Mouse (Mus musculus) liver, postnatal 0 days (tissue): ENCODE results near the gene Jdp2. TPM values are rescaled to one million over a fixed set of nuclear protein-coding genes. Genes with fewer than 3 reads are reported as not detected.

Experiments
- ATAC-seq: fragments of 200-750 bp; cut with Nextera tagmentation; 2 replicates; pipeline ENCODE4 v1.8.0; 2017; ENCODE audit warnings: mild to moderate bottlenecking, moderate library complexity
- DNase-seq: peaks from one replicate; pipeline ENCODE4 v3.0.0-alpha.2; 2016
- H3K27ac ChIP-seq: fragments of 300-500 bp; sonication (generic); 2 replicates; pipeline ENCODE4 v1.5.1; 2014; ENCODE audit warnings: antibody characterized with exemption, moderate library complexity, mild to moderate bottlenecking, low read depth
- H3K27me3 ChIP-seq: fragments of 300-500 bp; sonication (generic); 2 replicates; pipeline ENCODE4 v1.6.1; 2014; ENCODE audit warnings: low read length, control low read depth, mixed read lengths; ENCODE audit not compliant: insufficient read depth
- H3K36me3 ChIP-seq: fragments of 300-500 bp; sonication (generic); replicated peaks from 2 replicates; pipeline ENCODE4 v1.6.1; 2014; ENCODE audit warnings: mild to moderate bottlenecking, control low read depth, low read length, moderate library complexity, mixed read lengths; ENCODE audit not compliant: insufficient read depth
- H3K4me1 ChIP-seq: fragments of 300-500 bp; sonication (generic); 2 replicates; pipeline ENCODE4 v1.6.1; 2014; ENCODE audit warnings: antibody characterized with exemption, mild to moderate bottlenecking, control low read depth; ENCODE audit not compliant: insufficient read depth
- H3K4me2 ChIP-seq: fragments of 300-500 bp; sonication (generic); 2 replicates; pipeline ENCODE4 v1.6.1; 2014; ENCODE audit warnings: low read depth, mild to moderate bottlenecking, low read length, moderate library complexity, mixed read lengths
- H3K4me3 ChIP-seq: fragments of 300-500 bp; sonication (generic); 2 replicates; pipeline ENCODE4 v1.5.1; 2014; ENCODE audit warnings: low read depth, low read length
- H3K9ac ChIP-seq: fragments of 300-500 bp; sonication (generic); replicated peaks from 2 replicates; pipeline ENCODE4 v1.6.1; 2014; ENCODE audit warnings: mild to moderate bottlenecking, moderate library complexity
- H3K9me3 ChIP-seq: fragments of 300-500 bp; sonication (generic); 2 replicates; pipeline ENCODE4 v1.6.1; 2016; ENCODE audit warnings: mild to moderate bottlenecking, control low read depth, low read length, mixed read lengths
- CTCF ChIP-seq: sonication (generic); IDR thresholded peaks from 2 replicates; pipeline ENCODE4 v1.5.1; 2016; ENCODE audit warnings: antibody characterized with exemption, low read depth
- EP300 ChIP-seq: IDR thresholded peaks from 2 replicates; pipeline ENCODE4 v1.6.1; 2016; ENCODE audit warnings: antibody characterized with exemption, low read depth, mild to moderate bottlenecking
- WGBS: fragments of 180-500 bp; shearing (Covaris S2); extraction: QIAGEN DNeasy Blood & Tissue Kit; methylation state at CpG from one replicate; pipeline ENCODE4 v1.1.7; 2014; ENCODE audit not compliant: insufficient replicate concordance; 5-methylcytosine and 5-hydroxymethylcytosine counted together
- polyA plus RNA-seq: library from polyadenylated mRNA; unstranded; fragments of >200 nt; fragmentation: Nextera tagmentation; extraction: Ambion mirVana; gene quantifications from 2 replicates; pipeline ENCODE4 v1.2.1, GENCODE M21; 2015

The Jdp2 gene
- polyA plus RNA-seq, 1 experiment from 2014 or later: 0.33 TPM

DNA sequence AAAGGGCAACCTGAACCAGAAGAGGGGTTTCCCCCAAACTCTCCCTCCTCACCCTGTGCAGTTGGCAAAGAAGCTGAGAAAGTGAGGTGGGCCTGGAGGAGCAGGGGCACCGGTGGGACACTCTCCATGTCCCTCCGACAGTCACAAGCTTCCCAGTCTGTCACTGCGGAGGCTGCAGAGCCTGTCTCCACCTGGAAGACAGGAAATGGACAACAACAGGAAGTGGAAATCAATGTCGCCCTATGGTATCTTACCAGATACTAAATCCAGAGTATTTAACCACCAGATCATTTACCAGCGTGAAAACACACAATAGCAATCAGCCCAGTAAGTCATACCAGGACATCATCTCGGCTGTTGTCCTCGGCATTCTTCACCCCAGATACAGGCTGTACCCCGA is 67.3 kb downstream of the Jdp2 start:
- ATAC-seq: no peak
- 68% methylated on average over 8 of the region's 8 CpGs for WGBS

DNA sequence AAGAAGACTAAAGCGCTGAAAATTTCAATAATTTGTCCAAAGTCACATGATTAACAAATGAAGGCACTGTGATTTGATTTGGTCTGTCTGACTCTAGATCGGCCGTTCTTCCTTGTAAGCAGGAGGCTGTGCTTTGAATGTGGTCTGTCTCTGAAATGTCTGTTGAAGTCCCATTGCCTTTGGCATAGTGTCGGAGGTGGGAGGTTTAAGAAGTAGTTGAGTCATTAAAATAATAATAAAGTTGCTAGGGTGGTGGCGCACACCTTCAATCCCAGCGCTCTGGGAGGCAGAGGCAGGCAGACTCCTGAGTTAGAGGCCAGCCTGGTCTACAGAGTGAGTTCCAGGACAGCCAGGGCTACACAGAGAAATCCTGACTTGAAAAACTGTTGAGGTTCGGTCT is 68.2 kb downstream of the Jdp2 start:
- no peak overlapping the region for H3K4me3 ChIP-seq
- TF ChIP-seq EP300 (no peak), CTCF (no peak)
- no peak for ATAC-seq
- H3K4me1 ChIP-seq: no peaks in the 10 kb centered on the region
- DNase-seq: no peak
- WGBS: 86% methylated on average over 7 of the region's 7 CpGs
- H3K36me3 ChIP-seq: no peaks in the 10 kb centered on the region
- no peak overlapping the region for H3K27ac ChIP-seq
- no peak overlapping the region for H3K4me2 ChIP-seq
- H3K27me3 ChIP-seq: no peaks in the 10 kb centered on the region
- no peak overlapping the region for H3K9ac ChIP-seq
- H3K9me3 ChIP-seq: no peaks in the 10 kb centered on the region

More for the DNA sequence above, 67.3 kb downstream of the Jdp2 start:
- Histone ChIP-seq H3K4me2 (no peak overlapping the region), H3K9me3 (no peaks in the 10 kb centered on the region), H3K27ac (no peak overlapping the region), H3K4me3 (no peak overlapping the region), H3K9ac (no peak overlapping the region), H3K4me1 (no peaks in the 10 kb centered on the region), H3K27me3 (no peaks in the 10 kb centered on the region), H3K36me3 (no peaks in the 10 kb centered on the region)
- TF ChIP-seq EP300: no peak
- TF ChIP-seq CTCF: no peak
- DNase-seq: no peak

GRCm38 (mm10) chr12:85668696-85669095 is 69.9 kb downstream of the Jdp2 start:
- ATAC-seq: no peak
- no peaks in the 10 kb centered on the region for H3K27me3 ChIP-seq
- no peak overlapping the region for H3K27ac ChIP-seq

DNA sequence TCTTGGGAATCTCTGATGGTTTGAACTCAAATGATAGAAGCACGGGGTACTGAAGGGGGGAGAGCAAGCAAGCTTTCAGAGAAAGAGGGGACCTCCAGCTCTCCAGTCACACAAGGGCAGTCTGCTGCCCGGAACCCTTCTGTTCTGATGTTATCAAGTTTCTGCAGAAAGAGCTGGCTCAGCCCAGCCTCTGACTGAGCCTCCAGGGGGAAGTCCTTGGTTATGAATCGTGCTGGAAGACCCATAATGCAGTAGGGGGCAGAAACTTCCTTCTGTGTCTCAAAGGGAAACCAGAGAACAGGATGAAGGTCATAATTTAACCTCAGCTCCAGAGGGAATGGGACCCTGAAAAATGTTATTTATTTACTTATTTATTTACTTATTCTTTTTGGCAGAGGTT is 71.3 kb downstream of the Jdp2 start:
- H3K4me2 ChIP-seq: no peak overlapping the region
- H3K9ac ChIP-seq: no peak overlapping the region
- DNase-seq (no peak), ATAC-seq (no peak)
- no peaks in the 10 kb centered on the region for H3K36me3 ChIP-seq
- H3K4me1 ChIP-seq: no peaks in the 10 kb centered on the region
- no peaks in the 10 kb centered on the region for H3K27me3 ChIP-seq
- H3K27ac ChIP-seq: no peak overlapping the region
- no peak overlapping the region for H3K4me3 ChIP-seq
- WGBS: 32% methylated on average over 3 of the region's 3 CpGs
- TF ChIP-seq EP300: no peak
- TF ChIP-seq CTCF: peak; percentile 36
- H3K9me3 ChIP-seq: no peaks in the 10 kb centered on the region

More at GRCm38 (mm10) chr12:85668696-85669095, 69.9 kb downstream of the Jdp2 start:
- no peak overlapping the region for H3K9ac ChIP-seq
- H3K9me3 ChIP-seq: no peaks in the 10 kb centered on the region
- no peak for TF ChIP-seq CTCF
- no peaks in the 10 kb centered on the region for H3K4me1 ChIP-seq
- no peak overlapping the region for H3K4me2 ChIP-seq
- DNase-seq: no peak
- no peaks in the 10 kb centered on the region for H3K36me3 ChIP-seq
- 59% methylated on average over 3 of the region's 3 CpGs for WGBS
- H3K4me3 ChIP-seq: no peak overlapping the region

DNA sequence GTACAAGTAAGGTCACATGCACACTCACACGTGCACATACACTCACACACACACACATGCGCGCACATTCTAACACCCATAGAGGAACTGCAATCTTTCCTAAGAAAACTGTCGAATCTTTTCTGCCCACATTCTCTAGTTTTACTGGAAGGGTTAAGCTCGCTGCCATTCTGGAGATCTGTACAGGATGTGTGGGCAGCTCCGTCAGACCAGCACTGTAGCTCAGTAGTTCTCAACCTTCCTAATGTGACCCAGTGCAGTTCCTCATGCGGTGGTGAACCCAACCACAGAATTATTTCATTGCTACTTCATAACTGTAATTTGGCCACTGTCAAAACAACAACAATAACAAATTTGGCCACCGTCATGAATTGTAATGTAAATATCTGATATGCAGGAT is 75.1 kb downstream of the Jdp2 start:
- TF ChIP-seq EP300: no peak
- no peak for TF ChIP-seq CTCF
- 57% methylated on average over 8 of the region's 8 CpGs for WGBS
- Histone ChIP-seq H3K27ac (no peak overlapping the region), H3K4me1 (no peaks in the 10 kb centered on the region), H3K9ac (no peak overlapping the region), H3K36me3 (no peaks in the 10 kb centered on the region), H3K27me3 (no peaks in the 10 kb centered on the region), H3K4me3 (no peak overlapping the region), H3K9me3 (no peaks in the 10 kb centered on the region), H3K4me2 (no peak overlapping the region)
- ATAC-seq: no peak
- no peak for DNase-seq

DNA sequence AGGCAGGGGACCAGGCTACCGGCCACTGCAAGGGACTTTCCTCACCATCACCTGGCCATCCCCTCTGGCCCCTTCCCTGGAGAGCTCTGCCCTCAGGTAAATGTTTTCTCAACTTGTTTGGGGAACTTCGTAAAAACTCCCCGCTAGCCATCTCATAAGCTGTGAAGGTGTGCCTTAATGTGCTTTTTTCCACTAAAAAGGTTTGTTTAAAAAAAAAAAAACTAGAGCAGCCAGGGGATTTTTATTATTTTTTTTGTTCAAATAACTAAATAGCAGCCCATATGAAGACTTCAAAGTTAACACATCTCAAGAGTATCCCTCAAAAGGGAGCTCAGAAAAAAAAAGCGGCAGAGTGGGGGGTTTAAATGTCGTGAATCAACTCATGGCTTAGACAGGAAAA is 80.3 kb downstream of the Jdp2 start:
- H3K9me3 ChIP-seq: no peaks in the 10 kb centered on the region
- no peak overlapping the region for H3K27ac ChIP-seq
- DNase-seq: no peak
- H3K9ac ChIP-seq: no peak overlapping the region
- 68% methylated on average over 5 of the region's 5 CpGs for WGBS
- H3K4me1 ChIP-seq: no peaks in the 10 kb centered on the region
- no peak overlapping the region for H3K4me2 ChIP-seq
- no peaks in the 10 kb centered on the region for H3K36me3 ChIP-seq
- TF ChIP-seq EP300 (no peak), CTCF (no peak)
- ATAC-seq: no peak
- H3K27me3 ChIP-seq: no peaks in the 10 kb centered on the region
- H3K4me3 ChIP-seq: no peak overlapping the region

DNA sequence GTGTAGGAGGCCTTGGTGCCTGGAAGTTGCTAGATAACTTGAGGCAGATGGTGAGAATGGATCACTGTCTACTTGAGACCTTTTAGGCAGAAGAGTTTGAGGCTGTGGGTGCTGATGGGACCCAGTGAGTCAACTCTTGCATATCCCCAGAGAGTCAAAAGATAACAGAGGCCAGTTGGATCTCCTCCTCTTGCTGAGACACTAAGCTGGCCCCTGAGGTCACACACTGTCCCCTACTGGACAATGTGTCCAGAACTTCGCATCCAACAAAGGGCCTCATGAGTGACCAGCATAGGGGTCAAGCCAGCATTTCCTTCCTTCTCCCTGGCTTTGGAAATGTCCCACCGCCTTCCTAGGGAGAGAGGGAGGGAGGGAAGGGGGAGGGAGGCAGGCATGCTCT is 81.0 kb downstream of the Jdp2 start:
- Histone ChIP-seq H3K9ac (no peak overlapping the region), H3K4me2 (no peak overlapping the region), H3K4me1 (no peaks in the 10 kb centered on the region), H3K9me3 (no peaks in the 10 kb centered on the region), H3K27me3 (no peaks in the 10 kb centered on the region), H3K27ac (no peak overlapping the region), H3K36me3 (no peaks in the 10 kb centered on the region), H3K4me3 (no peak overlapping the region)
- 35% methylated on average over 2 of the region's 2 CpGs for WGBS
- no peak for ATAC-seq
- no peak for DNase-seq
- peak; percentile 29 for TF ChIP-seq CTCF
- TF ChIP-seq EP300: no peak
